In the genomic region with DNA sequence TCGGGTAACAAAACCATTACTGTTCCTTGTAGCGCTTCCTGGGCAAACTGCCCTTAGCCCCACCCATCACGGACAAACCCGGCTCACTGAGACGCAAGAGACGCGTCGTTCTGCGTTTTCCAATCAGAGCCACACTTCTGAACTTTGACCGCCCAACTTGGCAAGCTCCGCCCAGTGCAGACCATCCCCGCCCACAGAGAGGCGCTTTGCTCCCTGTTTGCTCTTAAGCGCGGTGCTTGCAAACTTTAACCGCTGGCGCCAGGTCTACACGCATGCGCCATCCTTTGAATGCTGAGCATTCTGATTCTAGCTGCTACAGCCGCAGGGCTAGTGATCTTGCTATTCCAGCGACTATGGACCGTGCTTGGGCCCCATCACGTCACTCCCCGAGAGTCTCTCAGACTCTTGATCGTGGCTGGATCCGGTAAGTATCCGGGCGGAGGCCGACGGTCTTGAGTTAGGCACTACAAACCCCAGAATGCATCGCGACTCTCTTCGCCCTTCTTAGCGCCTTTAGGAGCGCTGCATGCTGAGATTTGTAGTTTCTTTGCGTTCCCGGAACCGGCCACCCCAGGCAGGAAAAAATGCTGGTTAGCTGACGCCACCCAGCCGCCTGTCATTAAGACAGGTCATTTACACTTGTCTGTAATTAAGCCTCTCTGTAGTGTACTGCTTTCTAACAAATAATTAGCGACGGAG, we compare ENCODE assay signal across 8 mouse cellular contexts. TPM values are rescaled to one million over a fixed set of nuclear protein-coding genes. Genes with fewer than 3 reads are reported as not detected.
DNase-seq lines count a peak whose midpoint lies in the region; ATAC-seq and TF ChIP-seq lines count a peak whose summit lies in the region.

A gene (plus strand): TSS at position 214 of the 699 bp plus-strand sequence.

- peak; percentile 85 for TF ChIP-seq POLR2A in ES-Bruce4 (IDR thresholded peaks at IDR 0.05; ENCODE audit: insufficient read depth, low read length)

- no peaks in the 10 kb centered on the region for H3K36me3 ChIP-seq in ES-Bruce4 (ENCODE audit: control insufficient read depth, insufficient read depth, low read length, poor library complexity, severe bottlenecking)
- no peaks in the 10 kb centered on the region for H3K36me3 ChIP-seq in forebrain, embryonic 13.5 days (ENCODE audit: poor library complexity, severe bottlenecking)
- no peaks in the 10 kb centered on the region for H3K36me3 ChIP-seq in liver, postnatal 0 days (replicated peaks; ENCODE audit: insufficient read depth, low read length)
- H3K36me3 ChIP-seq in neural tube, embryonic 14.5 days (ENCODE audit: control insufficient read depth, insufficient read depth, low read length) = no peaks in the 10 kb centered on the region

- H3K4me1 ChIP-seq in ES-Bruce4 (ENCODE audit: control insufficient read depth, insufficient read depth, low read length) = no peaks in the 10 kb centered on the region
- peaks cover 6% of the 10 kb centered on the region; the same call in 1 of the 2 replicates for H3K4me1 ChIP-seq in forebrain, embryonic 13.5 days
- H3K4me1 ChIP-seq in liver, postnatal 0 days (ENCODE audit: insufficient read depth) = peaks cover 16% of the 10 kb centered on the region
- no peaks in the 10 kb centered on the region for H3K4me1 ChIP-seq in neural tube, embryonic 14.5 days (ENCODE audit: control insufficient read depth, insufficient read depth, low read length)

- TF ChIP-seq CTCF in ES-Bruce4 (IDR thresholded peaks at IDR 0.05; ENCODE audit: low read depth, low read length) = no peak
- TF ChIP-seq CTCF in liver, postnatal 0 days (IDR thresholded peaks at IDR 0.05; ENCODE audit: low read depth) = peak; percentile 26

- TF ChIP-seq EP300 in ES-Bruce4 (IDR thresholded peaks at IDR 0.05; ENCODE audit: insufficient read depth, low read depth, low read length) = no peak
- TF ChIP-seq EP300 in liver, postnatal 0 days (IDR thresholded peaks at IDR 0.05; ENCODE audit: low read depth) = peak; percentile 45; the same call in 1 of the 2 replicates

- H3K4me3 ChIP-seq in ES-Bruce4 (ENCODE audit: low read depth, low read length) = peak within 1 kb of the TSS; percentile 91
- peak within 1 kb of the TSS; percentile 61 for H3K4me3 ChIP-seq in forebrain, embryonic 13.5 days
- peak within 1 kb of the TSS; percentile 61 for H3K4me3 ChIP-seq in liver, postnatal 0 days (ENCODE audit: low read depth, low read length)
- peak within 1 kb of the TSS; percentile 58 for H3K4me3 ChIP-seq in neural tube, embryonic 14.5 days (ENCODE audit: low read depth, low read length)

- H3K9me3 ChIP-seq in ES-Bruce4 (replicated peaks; ENCODE audit: control insufficient read depth, insufficient read depth, low read length, poor library complexity, severe bottlenecking) = peaks cover 16% of the 10 kb centered on the region
- no peaks in the 10 kb centered on the region for H3K9me3 ChIP-seq in forebrain, embryonic 13.5 days (replicated peaks)
- no peaks in the 10 kb centered on the region for H3K9me3 ChIP-seq in liver, postnatal 0 days (ENCODE audit: low read length)
- H3K9me3 ChIP-seq in neural tube, embryonic 14.5 days (ENCODE audit: control insufficient read depth, low read length) = no peaks in the 10 kb centered on the region

- peak within 1 kb of the TSS; percentile 38 for H3K9ac ChIP-seq in ES-Bruce4 (ENCODE audit: low read depth, poor library complexity, severe bottlenecking)
- H3K9ac ChIP-seq in forebrain, embryonic 13.5 days = peak within 1 kb of the TSS; percentile 69
- peak within 1 kb of the TSS; percentile 68 for H3K9ac ChIP-seq in liver, postnatal 0 days (replicated peaks)
- H3K9ac ChIP-seq in neural tube, embryonic 14.5 days (replicated peaks; ENCODE audit: low read depth, low read length) = peak within 1 kb of the TSS; percentile 63

- DNase-seq in heart, postnatal 10 days = peak; percentile 98 to 99
- peak; percentile 97 for DNase-seq in large intestine, adult 2 months (ENCODE audit: low read depth, low spot score)
- DNase-seq in liver, postnatal 0 days = peak; percentile 96
- DNase-seq in testis, postnatal 10 days (ENCODE audit: low spot score) = peak; percentile 96

- WGBS in forebrain, embryonic 13.5 days = under 1% methylated on average over 42 of the region's 42 CpGs
- under 1% methylated on average over 42 of the region's 42 CpGs for WGBS in large intestine, adult 2 months
- 0% methylated on average over 42 of the region's 42 CpGs for WGBS in liver, postnatal 0 days (ENCODE audit: insufficient replicate concordance)
- under 1% methylated on average over 42 of the region's 42 CpGs for WGBS in neural tube, embryonic 14.5 days

- H3K27me3 ChIP-seq in ES-Bruce4 (ENCODE audit: control insufficient read depth, insufficient read depth, low read length, poor library complexity, severe bottlenecking) = no peaks in the 10 kb centered on the region
- no peaks in the 10 kb centered on the region for H3K27me3 ChIP-seq in forebrain, embryonic 13.5 days
- H3K27me3 ChIP-seq in liver, postnatal 0 days (ENCODE audit: insufficient read depth, low read length) = no peaks in the 10 kb centered on the region
- H3K27me3 ChIP-seq in neural tube, embryonic 14.5 days (ENCODE audit: control insufficient read depth, insufficient read depth, low read length) = no peaks in the 10 kb centered on the region

- intact Hi-C loops in heart, postnatal 10 days (cut with DNase I) = loop anchor here (2.0 kb wide), 1 partner anchor 119 kb away; no protein-coding TSS in a partner anchor

- peak within 1 kb of the TSS; percentile 63 for H3K4me2 ChIP-seq in forebrain, embryonic 13.5 days
- H3K4me2 ChIP-seq in liver, postnatal 0 days (ENCODE audit: low read depth, low read length) = peak within 1 kb of the TSS; percentile 87
- peak within 1 kb of the TSS; percentile 63 for H3K4me2 ChIP-seq in neural tube, embryonic 14.5 days (ENCODE audit: low read depth, low read length)

- ATAC-seq in cerebellum, adult (ENCODE audit: insufficient number of reproducible peaks, low FRiP score, low TSS enrichment) = peak; percentile 92
- peak; percentile 97 for ATAC-seq in forebrain, embryonic 13.5 days
- ATAC-seq in liver, postnatal 0 days = peak; percentile 96
- ATAC-seq in neural tube, embryonic 14.5 days (ENCODE audit: low read depth) = peak; percentile 96

- peak within 1 kb of the TSS; percentile 56; the same call in 1 of the 2 replicates for H3K27ac ChIP-seq in ES-Bruce4 (ENCODE audit: insufficient read depth, low read length)
- H3K27ac ChIP-seq in forebrain, embryonic 13.5 days = peak within 1 kb of the TSS; percentile 92
- H3K27ac ChIP-seq in liver, postnatal 0 days (ENCODE audit: low read depth) = peak within 1 kb of the TSS; percentile 91
- peak within 1 kb of the TSS; percentile 92 for H3K27ac ChIP-seq in neural tube, embryonic 14.5 days (ENCODE audit: low read depth, low read length)

RNA-seq across cellular contexts. Expression of the gene that starts here (rescaled TPM):
- 18.2 and 29.6 TPM in 2 replicates for polyA plus RNA-seq in ES-Bruce4 (2011; ENCODE audit: insufficient read depth, insufficient read length, low read depth, missing spikeins)
- 33.1 and 34.8 TPM in 2 replicates for polyA plus RNA-seq in forebrain, embryonic 13.5 days (2015; fragmentation: Nextera tagmentation; extraction: Ambion mirVana)
- 10 to 100 TPM; 16.6 to 17.0 TPM for total RNA-seq in heart, postnatal 10 days (2021)
- polyA plus RNA-seq in large intestine, adult 2 months (2012; rRNA removed) = 13.4 and 15.2 TPM in 2 replicates
- polyA plus RNA-seq in liver, postnatal 0 days (2015; fragmentation: Nextera tagmentation; extraction: Ambion mirVana) = 20.1 and 21.3 TPM in 2 replicates
- polyA plus RNA-seq in neural tube, embryonic 14.5 days (2014; fragmentation: Nextera tagmentation; extraction: Ambion mirVana) = 39.2 and 51.7 TPM in 2 replicates

Comparison
In these comparisons a context has a peak if more than half of its experiments do, and no peak if none do; other contexts are left out.
1. Peak in every context shown above with its lines: DNase-seq, ATAC-seq, H3K4me3 ChIP-seq and H3K27ac ChIP-seq.